In the genomic region with DNA sequence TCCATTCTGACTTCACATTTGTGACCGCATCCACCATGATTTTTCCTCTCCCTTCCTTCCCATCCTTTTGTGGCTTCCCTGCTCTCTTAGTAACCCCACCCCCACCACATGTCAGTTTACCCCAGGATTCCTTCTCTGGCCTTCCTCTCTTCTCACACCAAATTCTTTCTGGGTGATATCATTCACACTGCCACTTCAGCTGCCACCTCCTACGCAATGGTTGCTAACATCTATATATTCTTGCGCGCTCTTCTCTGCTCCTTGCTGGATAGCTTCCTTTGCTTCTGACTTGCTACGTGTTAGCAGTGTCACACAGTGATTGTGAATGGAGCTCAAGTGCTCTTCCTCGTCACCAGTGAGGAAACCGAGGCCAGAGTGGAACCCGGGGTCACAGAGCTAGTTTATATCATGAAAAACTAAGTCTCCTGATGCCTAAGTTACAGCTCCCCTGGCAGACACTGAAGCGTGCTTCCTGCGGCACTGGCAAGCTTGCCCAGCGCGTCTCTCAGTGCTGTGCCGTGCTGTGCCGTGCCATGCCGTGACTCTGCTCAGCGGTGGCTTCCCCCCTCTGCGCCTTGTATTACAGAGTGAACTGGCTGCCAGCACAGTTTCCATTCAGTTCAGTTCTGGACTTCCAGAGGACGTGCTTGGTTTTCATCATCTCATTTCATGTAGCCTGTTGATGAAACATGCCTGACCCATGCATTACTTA, we compare ENCODE assay signal across 12 mouse cellular contexts.
DNase-seq lines count a peak whose midpoint lies in the region; ATAC-seq and TF ChIP-seq lines count a peak whose summit lies in the region.
"Had no signal": no experiment of that assay in that cellular context is flagged by ENCODE, and none has a peak within 500 bp of the region (broad histone marks: within the 10 kb centered on the region; RNA-seq: fewer than 3 reads in every experiment).

No protein-coding gene starts in this region.

- peak overlapping the region; percentile 28; the same call in 1 of the 2 replicates for H3K27ac ChIP-seq in embryonic facial prominence, embryonic 15.5 days (replicated peaks)
- H3K27ac ChIP-seq: liver, embryonic 14.5 days; midbrain, embryonic 10.5 days; neural tube, embryonic 12.5 days had no signal

- H3K9ac ChIP-seq in embryonic facial prominence, embryonic 15.5 days, result no peak overlapping the region
- H3K9ac ChIP-seq: liver, embryonic 14.5 days; neural tube, embryonic 12.5 days had no signal

- H3K27me3 ChIP-seq in Patski, result no peaks in the 10 kb centered on the region
- no peaks in the 10 kb centered on the region for H3K27me3 ChIP-seq in embryonic facial prominence, embryonic 15.5 days
- H3K27me3 ChIP-seq: neural tube, embryonic 12.5 days had no signal

- peak; percentile 34 for ATAC-seq in Patski
- no peak for ATAC-seq in embryonic facial prominence, embryonic 15.5 days (ENCODE audit: insufficient number of reproducible peaks, low FRiP score, low TSS enrichment, low read depth)
- ATAC-seq: hindbrain, embryonic 16.5 days had no signal

- in situ Hi-C loops in Patski (cut with MboI; ENCODE audit: low pct_unique_long_range_greater_than_20kb), result no loop called here

- H3K4me3 ChIP-seq in embryonic facial prominence, embryonic 15.5 days (replicated peaks), result no peak overlapping the region
- H3K4me3 ChIP-seq: midbrain, embryonic 10.5 days; neural tube, embryonic 12.5 days had no signal

- H3K9me3 ChIP-seq in embryonic facial prominence, embryonic 15.5 days (replicated peaks), result no peaks in the 10 kb centered on the region
- H3K9me3 ChIP-seq: midbrain, embryonic 10.5 days; neural tube, embryonic 12.5 days had no signal

- H3K36me3 ChIP-seq in embryonic facial prominence, embryonic 15.5 days, result no peaks in the 10 kb centered on the region
- H3K36me3 ChIP-seq: midbrain, embryonic 10.5 days; neural tube, embryonic 12.5 days had no signal

- intact Hi-C loops in gastrocnemius, postnatal 14 days (cut with DNase I; ENCODE audit: low total_unique reads), result no loop called here
- intact Hi-C loops in left cerebral cortex, postnatal 4 days (cut with DNase I), result no loop called here

- peak; percentile 17 for DNase-seq in gastrocnemius, postnatal 14 days
- no peak for DNase-seq in gastrocnemius, postnatal 4 days (ENCODE audit: low spot score in 2 of 2)
- peak; percentile 9 for DNase-seq in left cerebral cortex, postnatal 4 days
- no peak for DNase-seq in left cerebral cortex, adult 8-10 months (ENCODE audit: low spot score in 2 of 2)
- no peak for DNase-seq in Patski (ENCODE audit: low read depth, low spot score)
- no peak for DNase-seq in ovary, postnatal 36 days (ENCODE audit: low spot score)
- DNase-seq: right cerebral cortex, postnatal 14 days had no signal

- H3K4me2 ChIP-seq in embryonic facial prominence, embryonic 15.5 days (replicated peaks), result no peak overlapping the region
- H3K4me2 ChIP-seq: neural tube, embryonic 12.5 days had no signal

- CTCF ChIA-PET in Patski (lab: Charles Lee), result interaction anchor here (1.8 kb wide), 1 partner anchor 10 kb away, joined by 4 read pairs; no protein-coding TSS in a partner anchor

- WGBS in embryonic facial prominence, embryonic 15.5 days, result 84% methylated on average over 18 of the region's 18 CpGs

- H3K4me1 ChIP-seq in embryonic facial prominence, embryonic 15.5 days, result peaks cover 25% of the 10 kb centered on the region

- TF ChIP-seq CTCF in Patski (IDR thresholded peaks at IDR 0.05), result no peak

- POLR2A ChIA-PET in Patski (lab: Charles Lee), result no interaction called here

Comparison
In these comparisons a context has a peak if more than half of its experiments do, and no peak if none do; other contexts are left out.
1. DNase-seq: peak in gastrocnemius, postnatal 14 days (single experiment) and left cerebral cortex, postnatal 4 days (single experiment); none in gastrocnemius, postnatal 4 days (0 of 2), left cerebral cortex, adult 8-10 months (0 of 2), Patski (single experiment) and ovary, postnatal 36 days (single experiment).